Mouse (Mus musculus) mouse trophoblast stem cell (cell line): ENCODE data around the gene Ap2b1.
"Not testable (repeated sequence)": the region's sequence is repeated elsewhere in the genome, so short reads cannot be mapped to it uniquely, and the experiment has no call there.

Source experiments
- in situ Hi-C, 2 experiments: fragments of 300-500 bp; cut with MseI, MboI; formaldehyde crosslinking; loops; 2 replicates in 1 of 2; 3 replicates in 1 of 2; pipeline ENCODE4 v1.15.1; 2025

The Ap2b1 gene

DNA sequence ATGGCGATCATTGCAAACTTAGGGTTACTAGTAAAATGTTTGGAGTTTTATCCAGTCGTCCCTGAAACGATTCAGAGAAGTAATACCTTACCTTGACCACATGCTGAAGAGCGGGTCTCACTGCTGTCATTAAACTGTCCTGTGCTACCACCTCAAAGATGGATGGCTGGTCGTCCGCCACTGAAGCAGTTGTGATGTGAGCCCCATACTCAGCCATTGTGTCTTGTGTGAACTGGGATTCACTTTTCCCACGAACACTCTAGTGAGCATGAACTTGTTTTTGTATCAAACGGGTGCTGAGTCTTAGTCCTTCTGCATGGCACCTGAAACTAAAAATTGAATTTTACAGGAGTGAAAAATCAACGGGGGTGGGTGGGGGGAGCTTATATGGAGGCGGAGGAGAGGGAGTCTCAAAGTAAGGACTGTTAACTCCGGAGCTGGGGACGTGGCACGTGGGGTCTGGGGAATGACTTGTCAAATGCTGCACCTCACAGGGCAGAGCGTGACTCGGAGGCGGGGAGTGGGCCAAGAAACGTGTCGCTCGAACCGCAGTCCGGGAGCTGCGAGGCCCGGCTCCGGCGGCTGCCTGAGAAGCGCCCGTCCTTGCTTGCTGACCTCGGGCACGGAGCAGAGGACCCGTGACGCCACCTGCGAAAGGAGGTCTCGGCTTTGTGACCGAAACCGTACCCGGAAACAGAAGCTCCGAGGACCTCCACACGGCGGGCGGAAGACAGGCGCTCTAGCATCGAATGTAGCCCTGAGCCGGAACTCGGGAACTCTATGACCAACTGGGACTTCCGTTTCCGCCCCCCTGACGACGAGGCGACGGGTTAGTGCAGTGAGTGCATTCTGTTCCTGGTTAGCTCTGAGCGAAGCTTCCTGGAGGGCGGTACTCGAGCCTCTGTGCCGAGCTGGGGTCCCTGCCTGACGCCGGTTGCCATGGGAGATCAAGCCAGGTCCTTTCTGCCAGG lies at the start of gene Ap2b1:
TSS of gene Ap2b1 (plus strand) at position 800 of the 971 bp plus-strand sequence.
- in situ Hi-C loops: no loop called here

DNA sequence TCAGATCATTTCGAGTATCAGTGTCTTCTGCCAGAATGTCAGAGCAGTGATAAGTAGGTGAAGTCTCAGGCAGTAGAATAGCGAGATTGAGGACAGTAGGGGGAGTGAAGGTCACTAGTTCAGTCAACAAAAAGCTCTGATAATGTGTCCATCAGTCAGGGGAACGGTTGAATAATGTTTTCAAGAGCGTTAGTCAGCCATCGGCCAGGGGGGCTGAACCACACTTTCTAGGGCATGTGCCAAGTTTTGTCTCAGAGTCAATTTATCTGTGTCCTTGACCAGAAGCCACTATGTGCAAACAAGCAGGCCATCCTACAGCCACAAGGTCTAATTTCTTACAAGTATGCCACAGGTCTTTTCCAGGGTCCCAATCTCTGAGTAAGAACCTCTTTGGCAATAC lies 41.6 kb upstream of the Ap2b1 start:
- in situ Hi-C loops: not testable (repeated sequence)

GRCm38 (mm10) chr11:83262673-83263072 lies 36.2 kb upstream of the Ap2b1 start:
- in situ Hi-C loops: no loop called here

DNA sequence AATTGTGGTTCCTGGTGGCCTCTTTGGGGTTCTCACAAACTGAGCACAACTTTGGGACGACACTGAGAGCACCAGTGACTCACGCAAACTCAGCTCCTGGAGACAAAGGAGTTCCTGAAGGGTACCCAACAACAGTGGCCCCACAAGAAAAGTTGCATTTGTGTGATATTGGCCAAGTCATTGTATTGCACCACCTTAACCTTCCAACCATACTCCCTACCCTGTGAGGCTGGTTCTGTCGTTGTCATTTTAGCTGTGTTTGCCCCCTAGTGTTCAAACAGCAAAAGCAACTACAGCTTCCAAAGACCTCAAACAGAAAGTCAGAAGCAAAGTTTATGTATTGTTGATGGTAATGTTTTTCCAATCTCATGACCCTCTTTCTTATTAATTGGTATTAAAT lies 35.7 kb upstream of the Ap2b1 start:
- in situ Hi-C loops: no loop called here

GRCm38 (mm10) chr11:83270842-83271150 lies 28.0 kb upstream of the Ap2b1 start:
- in situ Hi-C loops: no loop called here

DNA sequence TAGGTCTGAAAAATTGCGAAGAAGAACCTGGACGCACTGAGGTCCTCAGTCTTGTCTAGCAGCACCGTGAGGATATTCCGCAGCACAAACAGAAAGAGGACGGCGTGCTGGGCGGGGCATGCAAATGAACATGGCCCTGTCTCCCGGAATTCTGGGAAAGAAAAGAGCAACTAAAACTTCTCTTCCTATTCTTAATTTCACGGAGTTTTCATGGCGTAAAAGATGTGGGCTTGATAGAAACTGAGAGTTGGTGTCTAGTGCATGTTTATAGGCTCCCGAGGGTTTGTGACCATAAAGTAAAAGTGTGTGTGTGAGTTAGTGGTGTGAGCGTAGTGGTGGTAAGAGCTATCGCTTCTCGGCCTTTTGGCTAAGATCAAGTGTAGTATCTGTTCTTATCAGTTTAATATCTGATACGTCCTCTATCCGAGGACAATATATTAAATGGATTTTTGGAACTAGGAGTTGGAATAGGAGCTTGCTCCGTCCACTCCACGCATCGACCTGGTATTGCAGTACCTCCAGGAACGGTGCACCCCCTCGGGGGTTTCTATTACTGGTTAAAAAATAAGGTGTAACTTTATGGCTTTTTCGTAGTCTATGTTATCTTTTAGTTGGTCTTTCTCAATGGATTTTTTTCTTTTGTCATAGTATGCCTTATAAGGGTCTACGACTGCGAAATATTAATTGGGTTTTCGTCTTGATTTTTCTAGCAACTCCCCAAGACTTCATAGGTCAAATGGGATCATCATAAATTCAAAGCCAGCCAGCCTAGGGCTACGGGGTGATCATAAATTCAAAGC lies 27.5 kb upstream of the Ap2b1 start:
- in situ Hi-C loops: no loop called here

GRCm38 (mm10) chr11:83271951-83272843 lies 26.6 kb upstream of the Ap2b1 start:
- in situ Hi-C loops: no loop called here

- in situ Hi-C loops: no loop called here
Observed at GRCm38 (mm10) chr11:83276251-83276650, 22.6 kb upstream of the Ap2b1 start.

DNA sequence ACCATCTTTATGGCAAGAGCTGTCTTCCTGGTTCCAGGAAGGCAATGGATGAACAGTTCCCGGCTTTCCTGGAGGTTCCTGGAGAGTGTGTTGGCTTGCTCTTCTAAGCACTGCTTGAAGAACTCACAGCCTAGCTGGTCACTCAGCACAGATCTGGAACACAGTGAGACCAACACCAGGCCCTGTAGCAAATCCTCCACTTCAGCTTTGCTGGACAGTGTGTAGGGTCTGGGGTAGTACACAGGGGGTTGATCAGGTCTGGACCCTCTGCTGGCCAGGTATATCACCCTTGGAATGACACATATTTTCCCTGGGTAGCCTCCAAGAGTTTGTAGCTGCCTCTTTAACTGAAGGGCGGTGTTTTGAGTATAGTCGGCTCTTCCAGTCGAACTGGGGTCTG lies 19.8 kb upstream of the Ap2b1 start:
- in situ Hi-C loops: no loop called here

GRCm38 (mm10) chr11:83279691-83280090 lies 19.1 kb upstream of the Ap2b1 start:
- in situ Hi-C loops: no loop called here

- in situ Hi-C loops: no loop called here
Observed at GRCm38 (mm10) chr11:83282084-83282483, 16.7 kb upstream of the Ap2b1 start.

- in situ Hi-C loops: no loop called here
Observed at GRCm38 (mm10) chr11:83285627-83286026, 13.2 kb upstream of the Ap2b1 start.

GRCm38 (mm10) chr11:83286566-83286965 lies 12.3 kb upstream of the Ap2b1 start, which contains the start of gene Slfn14:
Slfn14 (minus strand) TSS chr11:83286726.
- in situ Hi-C loops: no loop called here

DNA sequence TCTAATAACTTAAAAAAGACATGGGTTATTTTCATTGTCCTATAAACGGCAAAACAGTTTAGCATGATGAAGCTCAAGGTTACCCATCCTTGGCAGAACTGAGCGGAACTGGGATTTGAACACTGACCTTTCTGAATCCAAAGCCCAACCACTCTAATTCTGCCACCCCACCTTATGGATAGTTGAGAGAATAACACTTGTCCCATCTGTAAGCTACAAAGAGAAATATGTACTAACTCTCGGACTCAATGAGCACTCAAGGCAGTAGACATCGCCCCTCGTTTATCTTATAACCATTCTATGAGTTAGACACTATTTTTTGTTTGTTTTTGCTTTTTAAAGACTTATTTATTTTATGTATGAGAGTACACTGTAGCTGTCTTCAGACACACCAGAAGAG lies 9.8 kb upstream of the Ap2b1 start:
- in situ Hi-C loops: no loop called here

- in situ Hi-C loops: no loop called here
Observed at GRCm38 (mm10) chr11:83289633-83290032, 9.2 kb upstream of the Ap2b1 start.

- in situ Hi-C loops: no loop called here
Observed at GRCm38 (mm10) chr11:83291375-83292250, 7.2 kb upstream of the Ap2b1 start.

DNA sequence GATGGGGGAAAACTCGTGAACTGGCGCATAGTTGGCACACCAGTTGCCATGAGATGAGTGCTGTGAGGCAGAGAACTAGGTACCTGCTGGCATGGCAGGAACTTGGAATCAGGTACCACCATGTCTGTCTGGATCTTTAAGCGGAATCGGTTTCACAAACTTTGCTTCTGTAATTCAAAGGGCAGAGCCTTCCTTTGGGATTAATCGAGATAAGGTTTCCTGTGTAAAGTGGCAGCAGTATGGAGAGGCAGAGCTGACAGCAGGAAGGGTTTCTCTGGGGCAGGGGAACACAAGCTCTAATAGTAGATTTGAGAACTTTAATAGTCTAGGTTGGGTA lies 6.6 kb upstream of the Ap2b1 start:
- in situ Hi-C loops: no loop called here

- in situ Hi-C loops: no loop called here
Observed at GRCm38 (mm10) chr11:83293182-83293581, 5.6 kb upstream of the Ap2b1 start.

DNA sequence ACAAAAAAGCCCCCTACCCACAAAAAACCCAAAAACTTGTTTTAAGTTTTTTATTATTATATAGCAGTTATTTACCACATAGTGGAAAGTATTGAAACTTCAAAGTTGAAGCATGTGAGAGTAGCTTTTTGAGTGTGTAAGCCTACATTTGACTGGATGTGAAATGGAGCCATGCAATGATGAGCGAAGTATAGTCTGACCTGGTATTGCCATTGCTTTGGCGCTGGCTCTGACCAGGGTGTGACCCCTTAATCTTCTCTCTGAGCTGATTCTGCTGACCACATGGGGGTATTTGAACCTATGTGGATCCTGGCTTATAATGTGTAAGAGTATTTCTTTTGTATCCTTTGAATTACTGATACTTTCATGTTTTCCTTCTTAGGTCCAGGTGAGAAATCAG lies 4.7 kb upstream of the Ap2b1 start:
- in situ Hi-C loops: no loop called here

GRCm38 (mm10) chr11:83297816-83298215 lies 1.0 kb upstream of the Ap2b1 start:
- in situ Hi-C loops: no loop called here

- in situ Hi-C loops: no loop called here
Observed at GRCm38 (mm10) chr11:83299724-83300123, 900 bp downstream of the Ap2b1 start.
